Mouse (Mus musculus): Measurements from ENCODE around the gene Rpl29. TPM values are rescaled to one million over a fixed set of nuclear protein-coding genes. Genes with fewer than 3 reads are reported as not detected.
A peak's percentile ranks its signal among the peaks of the same experiment; 100 is the strongest.

Gene Rpl29
- polyA plus RNA-seq, 1 experiment from 2014 or later, result 847 TPM

GRCm38 (mm10) chr9:106464751-106465541, 35.7 kb downstream of the Rpl29 start:
- Histone ChIP-seq H3K27ac (replicated peaks) (no peak overlapping the region), H3K4me3 (ENCODE audit: low read depth, low read length) (peak overlapping the region; percentile 55), H3K36me3 (ENCODE audit: control insufficient read depth, insufficient read depth, low read length) (no peaks in the 10 kb centered on the region), H3K27me3 (ENCODE audit: control insufficient read depth, insufficient read depth, low read length) (peaks cover 2% of the 10 kb centered on the region; the same call in 1 of the 2 replicates), H3K9me3 (ENCODE audit: control insufficient read depth, low read length) (no peaks in the 10 kb centered on the region), H3K4me2 (replicated peaks; ENCODE audit: low read depth) (peak overlapping the region; percentile 99), H3K9ac (ENCODE audit: low read length) (peak overlapping the region; percentile 59), H3K4me1 (replicated peaks; ENCODE audit: control insufficient read depth, insufficient read depth) (no peaks in the 10 kb centered on the region)
- DNase-seq (ENCODE audit: low spot score), result peak; percentile 52
- peak; percentile 58 for ATAC-seq (ENCODE audit: low FRiP score, low TSS enrichment)
- WGBS, result 3% methylated on average over 72 of the region's 99 CpGs
- TF ChIP-seq EP300 (optimal IDR thresholded peaks at IDR 0.05) (no peak), CTCF (IDR thresholded peaks at IDR 0.05; ENCODE audit: low read depth) (no peak; the same call in 1 of the 2 replicates)

- TF ChIP-seq EP300 (optimal IDR thresholded peaks at IDR 0.05) (no peak), CTCF (IDR thresholded peaks at IDR 0.05; ENCODE audit: low read depth) (no peak)
- Histone ChIP-seq H3K36me3 (ENCODE audit: control insufficient read depth, insufficient read depth, low read length) (no peaks in the 10 kb centered on the region), H3K4me1 (replicated peaks; ENCODE audit: control insufficient read depth, insufficient read depth) (no peaks in the 10 kb centered on the region), H3K9ac (ENCODE audit: low read length) (peak within 1 kb of the TSS; percentile 59), H3K27ac (replicated peaks) (no peak within 1 kb of the TSS), H3K27me3 (ENCODE audit: control insufficient read depth, insufficient read depth, low read length) (peaks cover 2% of the 10 kb centered on the region; the same call in 1 of the 2 replicates), H3K4me2 (replicated peaks; ENCODE audit: low read depth) (peak within 1 kb of the TSS; percentile 99), H3K9me3 (ENCODE audit: control insufficient read depth, low read length) (no peaks in the 10 kb centered on the region), H3K4me3 (ENCODE audit: low read depth, low read length) (peak within 1 kb of the TSS; percentile 55)
- 38% methylated on average over 26 of the region's 26 CpGs for whole genome bisulfite sequencing
- DNase-seq (ENCODE audit: low spot score) (no peak), ATAC-seq (ENCODE audit: low FRiP score, low TSS enrichment) (no peak)
Observed at GRCm38 (mm10) chr9:106465571-106466200, 36.4 kb downstream of the Rpl29 start, which contains the start of gene Gpr62. Gene Gpr62, minus strand, starts transcription at chr9:106465938.

- no peak overlapping the region for H3K4me2 ChIP-seq (replicated peaks; ENCODE audit: low read depth)
- H3K27me3 ChIP-seq (ENCODE audit: control insufficient read depth, insufficient read depth, low read length), result peaks cover 2% of the 10 kb centered on the region; the same call in 1 of the 2 replicates
- ATAC-seq (ENCODE audit: low FRiP score, low TSS enrichment) (no peak), DNase-seq (ENCODE audit: low spot score) (no peak)
- H3K4me3 ChIP-seq (ENCODE audit: low read depth, low read length), result no peak overlapping the region
- WGBS, result 85% methylated on average over 6 of the region's 6 CpGs
- TF ChIP-seq CTCF (IDR thresholded peaks at IDR 0.05; ENCODE audit: low read depth) (no peak), EP300 (optimal IDR thresholded peaks at IDR 0.05) (no peak)
- H3K27ac ChIP-seq (replicated peaks), result no peak overlapping the region
- H3K9me3 ChIP-seq (ENCODE audit: control insufficient read depth, low read length), result no peaks in the 10 kb centered on the region
- no peak overlapping the region for H3K9ac ChIP-seq (ENCODE audit: low read length)
- H3K36me3 ChIP-seq (ENCODE audit: control insufficient read depth, insufficient read depth, low read length), result no peaks in the 10 kb centered on the region
- H3K4me1 ChIP-seq (replicated peaks; ENCODE audit: control insufficient read depth, insufficient read depth), result peaks cover 3% of the 10 kb centered on the region; the same call in 1 of the 2 replicates
Observed at GRCm38 (mm10) chr9:106466721-106467120, 37.5 kb downstream of the Rpl29 start.

- WGBS, result 91% methylated on average over 7 of the region's 7 CpGs
- no peak overlapping the region for H3K4me3 ChIP-seq (ENCODE audit: low read depth, low read length)
- H3K27ac ChIP-seq (replicated peaks), result no peak overlapping the region
- no peaks in the 10 kb centered on the region for H3K9me3 ChIP-seq (ENCODE audit: control insufficient read depth, low read length)
- H3K36me3 ChIP-seq (ENCODE audit: control insufficient read depth, insufficient read depth, low read length), result no peaks in the 10 kb centered on the region
- peaks cover 2% of the 10 kb centered on the region; the same call in 1 of the 2 replicates for H3K27me3 ChIP-seq (ENCODE audit: control insufficient read depth, insufficient read depth, low read length)
- DNase-seq (ENCODE audit: low spot score) (no peak), ATAC-seq (ENCODE audit: low FRiP score, low TSS enrichment) (no peak)
- no peak overlapping the region for H3K4me2 ChIP-seq (replicated peaks; ENCODE audit: low read depth)
- TF ChIP-seq CTCF (IDR thresholded peaks at IDR 0.05; ENCODE audit: low read depth) (no peak), EP300 (optimal IDR thresholded peaks at IDR 0.05) (no peak)
- H3K4me1 ChIP-seq (replicated peaks; ENCODE audit: control insufficient read depth, insufficient read depth), result peaks cover 4% of the 10 kb centered on the region; the same call in 1 of the 2 replicates
- H3K9ac ChIP-seq (ENCODE audit: low read length), result no peak overlapping the region
Observed at GRCm38 (mm10) chr9:106467746-106468145, 38.5 kb downstream of the Rpl29 start.

- peak; percentile 43 for TF ChIP-seq CTCF (IDR thresholded peaks at IDR 0.05; ENCODE audit: low read depth)
- TF ChIP-seq EP300 (optimal IDR thresholded peaks at IDR 0.05), result no peak
- WGBS, result 56% methylated on average over 6 of the region's 6 CpGs
- peaks cover 4% of the 10 kb centered on the region; the same call in 1 of the 2 replicates for H3K4me1 ChIP-seq (replicated peaks; ENCODE audit: control insufficient read depth, insufficient read depth)
- no peak overlapping the region for H3K27ac ChIP-seq (replicated peaks)
- no peak overlapping the region for H3K4me2 ChIP-seq (replicated peaks; ENCODE audit: low read depth)
- H3K4me3 ChIP-seq (ENCODE audit: low read depth, low read length), result no peak overlapping the region
- no peaks in the 10 kb centered on the region for H3K36me3 ChIP-seq (ENCODE audit: control insufficient read depth, insufficient read depth, low read length)
- H3K9me3 ChIP-seq (ENCODE audit: control insufficient read depth, low read length), result no peaks in the 10 kb centered on the region
- ATAC-seq (ENCODE audit: low FRiP score, low TSS enrichment), result no peak
- DNase-seq (ENCODE audit: low spot score), result no peak
- H3K9ac ChIP-seq (ENCODE audit: low read length), result no peak overlapping the region
- peaks cover 2% of the 10 kb centered on the region; the same call in 1 of the 2 replicates for H3K27me3 ChIP-seq (ENCODE audit: control insufficient read depth, insufficient read depth, low read length)
Observed at GRCm38 (mm10) chr9:106469317-106469716, 40.1 kb downstream of the Rpl29 start.
